In genomic region chr7:35025409-35026275, GRCm38 (mm10) we compare ENCODE assay signal across 8 mouse cellular contexts. TPM values are rescaled to one million over a fixed set of nuclear protein-coding genes. Genes with fewer than 3 reads are reported as not detected.
A peak's percentile ranks its signal among the peaks of the same experiment; 100 is the strongest.
DNase-seq lines count a peak whose midpoint lies in the region; ATAC-seq lines count a peak whose summit lies in the region.

No protein-coding gene starts in this region.

- H3K9me3 ChIP-seq in hindbrain, embryonic 12.5 days (replicated peaks), result no peaks in the 10 kb centered on the region

- no peak overlapping the region for H3K9ac ChIP-seq in hindbrain, embryonic 12.5 days

- DNase-seq in NIH3T3 (ENCODE audit: low read depth), result peak; percentile 82
- peak; percentile 74 for DNase-seq in cerebellum, adult 8-10 months
- peak; percentile 65 to 90 for DNase-seq in frontal cortex, adult 2 months (ENCODE audit: extremely low spot score in 1 of 2, low spot score in 1 of 2)
- DNase-seq in layer of hippocampus, postnatal 36 days, result peak; percentile 78 to 80
- peak; percentile 79 for DNase-seq in lung, postnatal 25 days (ENCODE audit: low spot score)
- peak; percentile 72 for DNase-seq in retina, postnatal 1 day
- peak; percentile 56 to 80 for DNase-seq in urinary bladder, adult 18-20 months (ENCODE audit: low spot score in 2 of 2)

- H3K27ac ChIP-seq in hindbrain, embryonic 12.5 days, result no peak overlapping the region

- no peak overlapping the region for H3K4me3 ChIP-seq in hindbrain, embryonic 12.5 days

- no peak overlapping the region for H3K4me2 ChIP-seq in hindbrain, embryonic 12.5 days (replicated peaks)

- H3K36me3 ChIP-seq in hindbrain, embryonic 12.5 days, result 0 out of 2 replicates have a peak, but pooled peaks cover 2% of the 10 kb centered on the region

- WGBS in hindbrain, embryonic 12.5 days, result 45% methylated on average over 5 of the region's 5 CpGs

- H3K27me3 ChIP-seq in hindbrain, embryonic 12.5 days, result no peaks in the 10 kb centered on the region

- H3K4me1 ChIP-seq in hindbrain, embryonic 12.5 days, result 0 out of 2 replicates have a peak, but pooled peaks cover 2% of the 10 kb centered on the region

- ATAC-seq in hindbrain, embryonic 12.5 days (ENCODE audit: low FRiP score), result peak; percentile 66

RNA-seq across cellular contexts. Expression of gene Cebpg, which starts 30.7 kb away (rescaled TPM):
- 21.2 and 25.4 TPM in 2 replicates for polyA plus RNA-seq in frontal cortex, adult 2 months (2012; rRNA removed)
- polyA plus RNA-seq in hindbrain, embryonic 12.5 days (2016; fragmentation: Nextera tagmentation; extraction: Ambion mirVana), result 46.1 and 50.3 TPM in 2 replicates
- total RNA-seq in layer of hippocampus, postnatal 36 days (2021), result 10 to 100 TPM; 34.3 to 35.9 TPM
